Mouse (Mus musculus): ENCODE data around the gene Stab1. TPM values are rescaled to one million over a fixed set of nuclear protein-coding genes. Genes with fewer than 3 reads are reported as not detected.

The Stab1 gene
- polyA plus RNA-seq, 1 experiment from 2014 or later: 12.9 TPM

DNA sequence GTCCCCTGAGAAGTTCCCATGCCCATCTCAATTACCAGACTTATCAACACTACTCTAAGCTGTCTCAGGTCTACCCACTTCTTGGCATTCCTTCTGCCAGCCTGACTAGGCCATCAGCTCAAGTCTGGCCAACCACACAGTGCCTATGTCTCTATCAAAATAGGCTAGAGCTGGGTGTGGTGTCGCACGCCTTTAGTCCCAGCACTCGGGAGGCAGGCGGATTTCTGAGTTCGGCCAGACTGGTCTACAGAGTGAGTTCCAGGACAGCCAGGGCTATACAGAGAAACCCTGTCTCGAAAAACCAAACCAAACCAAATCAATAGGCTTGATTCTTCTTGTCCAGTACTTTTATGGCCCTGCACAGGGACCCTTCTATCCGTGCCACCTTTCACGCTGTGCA lies 41.6 kb downstream of the Stab1 start:
- Histone ChIP-seq H3K4me1 (peaks cover 47% of the 10 kb centered on the region), H3K9me3 (no peaks in the 10 kb centered on the region), H3K4me3 (no peak overlapping the region), H3K4me2 (replicated peaks) (no peak overlapping the region), H3K27me3 (no peaks in the 10 kb centered on the region), H3K9ac (replicated peaks) (no peak overlapping the region), H3K36me3 (peaks cover 13% of the 10 kb centered on the region), H3K27ac (replicated peaks) (no peak overlapping the region)
- no peak for ATAC-seq (replicated peaks)
- WGBS: 96% methylated on average over 8 of the region's 8 CpGs

DNA sequence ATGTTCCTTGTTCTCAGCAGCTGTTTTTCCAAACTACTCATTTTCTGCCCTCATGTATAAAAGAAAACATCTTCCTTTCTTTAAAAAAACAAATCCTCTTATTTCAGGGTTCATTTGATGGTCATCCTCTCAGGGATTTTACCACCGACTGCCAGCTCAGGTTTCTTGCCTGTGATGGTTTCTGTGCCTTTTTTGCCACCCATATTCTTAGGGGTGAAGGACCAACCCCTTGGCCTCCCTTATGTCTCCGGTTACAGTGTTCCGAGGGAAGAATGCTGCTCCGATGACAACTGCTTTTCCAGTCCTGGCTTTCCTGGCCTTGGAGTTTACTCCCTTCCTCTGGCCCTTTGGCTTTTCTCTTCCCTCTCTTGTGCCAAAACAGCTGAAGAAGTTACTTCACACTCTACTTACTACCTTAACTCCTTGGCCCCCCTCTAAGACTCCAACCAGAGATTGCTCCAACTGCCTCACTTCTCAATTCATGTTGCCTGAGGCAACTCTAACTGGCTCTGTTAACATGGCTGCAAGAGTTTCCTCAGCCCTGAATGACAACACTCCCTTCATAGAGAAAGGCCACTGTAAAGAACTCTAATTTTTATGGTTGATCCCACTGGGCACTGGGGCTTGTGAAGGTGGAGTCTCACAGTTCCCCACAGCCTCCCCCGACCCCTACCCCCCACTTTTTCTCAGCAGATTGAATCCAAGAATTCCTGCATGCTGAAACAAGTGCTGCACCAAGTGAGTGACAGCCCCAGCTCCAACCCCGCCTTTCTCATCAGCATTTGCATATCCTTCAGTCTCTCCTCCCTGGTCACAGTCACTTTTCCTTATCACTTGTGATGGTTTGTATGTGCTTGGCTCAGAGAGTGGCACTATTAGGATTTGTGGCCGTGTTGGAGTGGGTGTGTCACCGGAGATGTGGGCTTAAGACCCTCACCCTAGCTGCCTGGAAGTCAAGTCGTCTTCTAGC lies 43.0 kb downstream of the Stab1 start:
- no peak overlapping the region for H3K9ac ChIP-seq (replicated peaks)
- no peaks in the 10 kb centered on the region for H3K9me3 ChIP-seq
- no peak overlapping the region for H3K4me3 ChIP-seq
- WGBS: 64% methylated on average over 9 of the region's 9 CpGs
- H3K27me3 ChIP-seq: no peaks in the 10 kb centered on the region
- no peak for ATAC-seq (replicated peaks)
- peaks cover 36% of the 10 kb centered on the region for H3K4me1 ChIP-seq
- H3K36me3 ChIP-seq: peaks cover 20% of the 10 kb centered on the region
- no peak overlapping the region for H3K27ac ChIP-seq (replicated peaks)
- no peak overlapping the region for H3K4me2 ChIP-seq (replicated peaks)

DNA sequence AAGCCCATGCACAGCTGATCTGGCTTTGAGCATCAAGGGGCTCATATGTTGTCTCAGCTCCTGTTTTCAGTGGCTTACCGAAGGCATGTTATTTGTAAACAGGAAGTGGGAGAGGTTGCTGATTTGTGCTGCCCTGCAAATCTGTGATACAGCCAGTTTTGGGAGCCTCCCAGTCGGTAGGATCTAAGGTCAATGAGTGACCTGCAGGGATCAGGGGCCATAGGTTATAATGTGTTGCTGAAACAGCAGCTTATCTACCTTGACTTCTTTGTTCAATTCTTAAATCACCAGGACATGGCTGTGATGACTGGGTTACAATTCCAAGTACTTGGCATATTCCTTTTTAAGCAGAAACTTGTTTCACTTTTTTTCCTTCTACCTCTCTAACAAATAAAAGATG lies 52.9 kb downstream of the Stab1 start:
- Histone ChIP-seq H3K27ac (replicated peaks) (no peak overlapping the region), H3K4me1 (no peaks in the 10 kb centered on the region), H3K9ac (replicated peaks) (no peak overlapping the region), H3K9me3 (no peaks in the 10 kb centered on the region), H3K27me3 (no peaks in the 10 kb centered on the region), H3K4me2 (replicated peaks) (no peak overlapping the region), H3K4me3 (no peak overlapping the region), H3K36me3 (peaks cover 72% of the 10 kb centered on the region)
- WGBS: 78% methylated on average over 2 of the region's 2 CpGs
- ATAC-seq (replicated peaks): no peak

DNA sequence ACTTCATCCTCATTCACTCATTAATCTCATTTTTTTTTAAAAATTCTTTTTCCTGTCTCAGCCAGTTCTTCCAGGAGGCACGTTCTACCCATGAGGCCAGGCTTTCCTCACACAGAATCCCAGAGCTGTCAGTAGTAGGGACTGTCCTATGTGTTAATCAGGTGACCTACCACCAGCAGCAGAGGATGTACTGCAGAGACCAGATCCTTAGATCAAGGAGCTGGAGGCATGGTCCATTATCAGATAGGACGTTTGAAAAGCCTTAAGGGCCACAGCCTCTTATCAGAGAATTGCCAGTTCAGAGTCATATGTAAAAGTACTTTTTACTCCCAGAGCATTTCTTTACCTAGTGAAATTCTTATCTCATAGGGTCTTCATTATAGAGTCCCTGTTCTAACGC lies 54.4 kb downstream of the Stab1 start:
- 82% methylated on average over 3 of the region's 3 CpGs for WGBS
- ATAC-seq (replicated peaks): no peak
- peaks cover 76% of the 10 kb centered on the region for H3K36me3 ChIP-seq
- no peak overlapping the region for H3K4me2 ChIP-seq (replicated peaks)
- H3K4me3 ChIP-seq: no peak overlapping the region
- no peaks in the 10 kb centered on the region for H3K27me3 ChIP-seq
- H3K9ac ChIP-seq (replicated peaks): no peak overlapping the region
- H3K9me3 ChIP-seq: no peaks in the 10 kb centered on the region
- H3K4me1 ChIP-seq: no peaks in the 10 kb centered on the region
- no peak overlapping the region for H3K27ac ChIP-seq (replicated peaks)

DNA sequence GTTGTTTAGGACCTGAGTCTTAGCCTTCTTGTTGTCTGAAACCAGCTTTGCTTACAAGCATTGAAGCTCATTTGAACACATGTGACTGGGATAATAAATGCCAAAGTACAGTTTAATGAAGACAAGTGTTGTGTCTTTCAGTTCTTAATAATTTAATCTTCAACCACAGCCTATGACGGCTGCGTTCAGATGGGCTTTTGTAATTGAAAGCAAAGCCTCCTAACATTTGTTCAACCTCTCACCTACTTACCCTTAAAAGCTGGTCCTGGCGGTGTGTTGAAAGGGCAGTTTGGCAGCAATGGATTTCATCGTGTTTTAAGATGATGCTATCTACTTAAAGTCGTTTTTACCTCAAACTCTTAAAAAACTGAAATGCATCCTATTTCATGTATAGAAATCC lies 56.3 kb downstream of the Stab1 start:
- no peaks in the 10 kb centered on the region for H3K9me3 ChIP-seq
- no peak overlapping the region for H3K4me3 ChIP-seq
- H3K9ac ChIP-seq (replicated peaks): no peak overlapping the region
- H3K4me2 ChIP-seq (replicated peaks): no peak overlapping the region
- peaks cover 79% of the 10 kb centered on the region for H3K36me3 ChIP-seq
- H3K27me3 ChIP-seq: no peaks in the 10 kb centered on the region
- H3K27ac ChIP-seq (replicated peaks): no peak overlapping the region
- WGBS: 87% methylated on average over 5 of the region's 5 CpGs
- no peak for ATAC-seq (replicated peaks)
- no peaks in the 10 kb centered on the region for H3K4me1 ChIP-seq

DNA sequence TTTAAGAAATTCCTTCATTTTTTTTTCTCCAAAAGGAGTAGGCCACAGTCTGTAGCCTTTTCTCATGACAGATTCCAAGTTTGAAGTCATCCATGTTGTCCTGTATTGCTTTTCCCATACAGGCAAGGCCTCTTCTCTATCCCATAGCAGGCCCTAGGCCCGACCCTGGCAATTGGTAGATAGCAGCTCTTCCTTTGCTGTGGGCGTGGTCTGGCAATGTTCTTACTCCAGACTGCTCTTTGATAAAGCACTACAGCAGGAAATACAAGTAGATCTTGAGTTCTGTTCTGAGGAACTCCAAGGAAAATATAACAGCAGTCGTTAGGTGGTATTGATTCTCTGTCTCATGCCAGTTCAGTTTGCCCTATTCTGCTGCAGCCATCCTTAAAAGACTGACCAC lies 57.8 kb downstream of the Stab1 start:
- Histone ChIP-seq H3K4me2 (replicated peaks) (no peak overlapping the region), H3K4me1 (no peaks in the 10 kb centered on the region), H3K36me3 (peaks cover 79% of the 10 kb centered on the region), H3K9me3 (no peaks in the 10 kb centered on the region), H3K9ac (replicated peaks) (no peak overlapping the region), H3K4me3 (no peak overlapping the region), H3K27ac (replicated peaks) (no peak overlapping the region), H3K27me3 (no peaks in the 10 kb centered on the region)
- no peak for ATAC-seq (replicated peaks)
- WGBS: 86% methylated on average over 3 of the region's 3 CpGs

DNA sequence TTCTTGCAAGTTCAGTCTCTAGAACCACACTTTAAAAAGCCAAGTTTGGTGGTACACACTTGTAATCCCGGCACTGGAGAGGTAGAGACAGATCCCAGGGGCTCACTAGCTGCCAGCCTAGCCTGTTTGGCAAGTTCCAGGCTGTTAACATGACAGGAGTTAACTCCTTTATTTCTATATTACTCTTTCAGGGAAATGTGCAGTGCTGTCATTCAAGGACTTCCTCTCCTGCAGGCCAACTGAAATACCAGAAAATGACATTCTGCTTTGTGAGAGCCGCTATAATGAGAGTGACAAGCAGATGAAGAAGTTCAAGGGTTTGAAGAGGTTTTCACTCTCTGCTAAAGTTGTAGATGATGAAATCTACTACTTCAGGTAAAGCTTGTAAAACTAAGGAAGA lies 63.3 kb downstream of the Stab1 start:
- H3K9ac ChIP-seq (replicated peaks): no peak overlapping the region
- no peak overlapping the region for H3K4me2 ChIP-seq (replicated peaks)
- ATAC-seq (replicated peaks): no peak
- H3K36me3 ChIP-seq: peaks cover 66% of the 10 kb centered on the region
- H3K9me3 ChIP-seq: no peaks in the 10 kb centered on the region
- H3K27me3 ChIP-seq: no peaks in the 10 kb centered on the region
- no peaks in the 10 kb centered on the region for H3K4me1 ChIP-seq
- H3K27ac ChIP-seq (replicated peaks): no peak overlapping the region
- WGBS: 94% methylated on average over 2 of the region's 2 CpGs
- no peak overlapping the region for H3K4me3 ChIP-seq

DNA sequence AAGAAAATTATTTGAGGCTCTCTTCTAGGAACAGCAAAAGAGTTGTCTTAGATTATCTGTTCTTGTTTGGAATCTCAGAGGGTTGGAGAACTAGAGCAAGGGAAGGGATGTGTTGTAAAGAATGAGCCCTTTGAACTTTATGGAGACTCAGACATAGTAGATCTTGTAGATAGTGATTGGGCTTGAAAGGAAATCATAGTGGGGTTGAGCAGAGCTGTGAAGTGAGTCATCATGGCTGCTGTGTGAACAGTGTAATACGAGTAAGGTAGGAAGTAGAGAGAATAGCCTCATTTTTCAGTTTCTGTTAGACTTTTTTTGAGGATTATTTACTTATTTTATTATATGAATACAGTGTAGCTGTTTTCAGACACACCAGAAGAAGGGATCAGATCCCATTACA lies 78.5 kb downstream of the Stab1 start:
- peaks cover 84% of the 10 kb centered on the region for H3K36me3 ChIP-seq

More for the DNA sequence above, 78.5 kb downstream of the Stab1 start:
- H3K27ac ChIP-seq (replicated peaks): no peak overlapping the region
- no peak overlapping the region for H3K4me3 ChIP-seq
- no peak overlapping the region for H3K4me2 ChIP-seq (replicated peaks)
- H3K4me1 ChIP-seq: no peaks in the 10 kb centered on the region
- no peak for ATAC-seq (replicated peaks)
- H3K9ac ChIP-seq (replicated peaks): no peak overlapping the region
- 97% methylated on average over 1 of the region's 1 CpGs for WGBS
- no peaks in the 10 kb centered on the region for H3K27me3 ChIP-seq
- H3K9me3 ChIP-seq: no peaks in the 10 kb centered on the region

Other genes starting within 250 kb of the Stab1 start
- 0.38 and 0.53 TPM in 2 replicates for gene Itih3, start 244.9 kb downstream of the Stab1 start, polyA plus RNA-seq (2015; fragmentation: Nextera tagmentation; extraction: Ambion mirVana)
- 0.08 TPM in 1 of 2 replicates, not detected in the other for gene Itih1, start 225.4 kb downstream of the Stab1 start, polyA plus RNA-seq (2015; fragmentation: Nextera tagmentation; extraction: Ambion mirVana)
- gene Nek4, start 217.3 kb downstream of the Stab1 start, polyA plus RNA-seq (2015; fragmentation: Nextera tagmentation; extraction: Ambion mirVana): 16.7 and 17.3 TPM in 2 replicates
- 50.5 and 53.3 TPM in 2 replicates for gene Glt8d1, start 167.2 kb downstream of the Stab1 start, polyA plus RNA-seq (2015; fragmentation: Nextera tagmentation; extraction: Ambion mirVana)
- 284 and 296 TPM in 2 replicates for gene Spcs1, start 167.0 kb downstream of the Stab1 start, polyA plus RNA-seq (2015; fragmentation: Nextera tagmentation; extraction: Ambion mirVana)
- 165 and 166 TPM in 2 replicates for gene Pbrm1, start 149.5 kb downstream of the Stab1 start, polyA plus RNA-seq (2015; fragmentation: Nextera tagmentation; extraction: Ambion mirVana)
- 60.2 and 62.4 TPM in 2 replicates for gene Gnl3, start 149.5 kb downstream of the Stab1 start, polyA plus RNA-seq (2015; fragmentation: Nextera tagmentation; extraction: Ambion mirVana)
- 66.1 and 74.5 TPM in 2 replicates for gene Smim4, start 39.7 kb downstream of the Stab1 start, polyA plus RNA-seq (2015; fragmentation: Nextera tagmentation; extraction: Ambion mirVana)
- 223 and 240 TPM in 2 replicates for gene Nt5dc2, start 37.6 kb downstream of the Stab1 start, polyA plus RNA-seq (2015; fragmentation: Nextera tagmentation; extraction: Ambion mirVana)
- 1.7 and 2.2 TPM in 2 replicates for gene Tnnc1, start 39.7 kb upstream of the Stab1 start, polyA plus RNA-seq (2015; fragmentation: Nextera tagmentation; extraction: Ambion mirVana)
- gene Nisch, start 48.3 kb upstream of the Stab1 start, polyA plus RNA-seq (2015; fragmentation: Nextera tagmentation; extraction: Ambion mirVana): 339 and 356 TPM in 2 replicates
- gene Sema3g, start 49.2 kb upstream of the Stab1 start, polyA plus RNA-seq (2015; fragmentation: Nextera tagmentation; extraction: Ambion mirVana): 0.53 and 0.61 TPM in 2 replicates
- gene Phf7, start 82.7 kb upstream of the Stab1 start, polyA plus RNA-seq (2015; fragmentation: Nextera tagmentation; extraction: Ambion mirVana): 11.9 and 13.1 TPM in 2 replicates
- 132 and 136 TPM in 2 replicates for gene Bap1, start 82.8 kb upstream of the Stab1 start, polyA plus RNA-seq (2015; fragmentation: Nextera tagmentation; extraction: Ambion mirVana)
- 3.2 and 3.9 TPM in 2 replicates for gene Dnah1, start 155.3 kb upstream of the Stab1 start, polyA plus RNA-seq (2015; fragmentation: Nextera tagmentation; extraction: Ambion mirVana)
- 61.3 and 66.1 TPM in 2 replicates for gene Capn7, start 168.0 kb upstream of the Stab1 start, polyA plus RNA-seq (2015; fragmentation: Nextera tagmentation; extraction: Ambion mirVana)